Mouse (Mus musculus) urinary bladder, postnatal 4 days (tissue): ENCODE data around the gene Foxb2.
"Not testable (repeated sequence)": the region's sequence is repeated elsewhere in the genome, so short reads cannot be mapped to it uniquely, and the experiment has no call there.

Source experiments
- DNase-seq, 2 experiments: peaks; one replicate each; pipeline ENCODE4 v3.0.0; 2021 to 2022; ENCODE audit warnings: low spot score in 2 of 2

Gene Foxb2

DNA sequence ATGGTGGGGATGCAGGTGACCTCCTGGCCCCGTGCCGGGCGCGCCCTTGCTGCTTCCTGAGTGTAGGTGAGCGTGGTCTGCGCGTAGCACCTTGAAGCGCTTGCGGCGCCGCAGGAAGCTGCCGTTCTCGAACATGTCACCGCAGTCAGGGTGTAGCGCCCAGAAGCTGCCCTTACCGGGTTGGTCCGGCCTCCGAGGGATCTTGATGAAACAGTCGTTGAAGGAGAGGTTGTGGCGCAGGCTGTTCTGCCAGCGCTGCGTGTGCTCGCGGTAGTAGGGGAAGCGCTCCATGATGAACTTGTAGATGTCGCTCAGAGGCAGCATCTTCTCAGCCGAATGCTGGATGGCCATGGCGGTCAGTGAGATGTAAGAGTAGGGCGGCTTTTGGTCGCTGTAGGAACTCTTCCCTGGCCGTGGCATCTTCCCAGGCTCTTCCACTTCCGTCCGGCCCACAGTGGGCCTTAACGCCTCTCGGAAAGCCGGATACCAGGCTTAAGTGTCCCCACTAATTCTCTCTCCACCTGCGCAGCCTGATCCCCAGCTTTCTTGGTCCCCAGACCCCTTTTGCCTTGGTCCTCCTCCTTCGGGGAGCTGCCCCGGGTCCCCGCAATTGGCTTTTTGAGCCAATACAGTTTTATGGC, at the start of gene Foxb2:
Gene Foxb2 (minus strand): TSS at position 585 of the 641 bp plus-strand sequence.
- no peak for DNase-seq

DNA sequence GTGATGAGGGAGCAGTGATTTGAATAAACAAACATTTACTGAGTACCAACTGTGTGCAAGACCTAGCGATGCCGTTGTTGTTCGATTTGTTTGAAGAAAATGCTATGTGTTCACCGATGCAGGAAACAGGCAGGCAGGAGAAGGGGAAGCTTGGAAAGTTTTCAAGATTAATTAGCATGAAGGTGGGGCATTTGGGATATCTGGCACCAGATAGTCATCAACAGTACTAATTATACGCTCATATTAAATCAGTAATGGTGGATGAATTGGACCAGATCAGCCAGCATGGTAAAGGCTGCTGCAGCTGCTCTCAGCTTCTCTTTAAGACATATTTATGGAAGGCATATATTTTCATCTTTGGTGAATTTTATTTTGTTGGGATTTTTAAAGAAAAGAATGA, 37.9 kb upstream of the Foxb2 start:
- no peak for DNase-seq

DNA sequence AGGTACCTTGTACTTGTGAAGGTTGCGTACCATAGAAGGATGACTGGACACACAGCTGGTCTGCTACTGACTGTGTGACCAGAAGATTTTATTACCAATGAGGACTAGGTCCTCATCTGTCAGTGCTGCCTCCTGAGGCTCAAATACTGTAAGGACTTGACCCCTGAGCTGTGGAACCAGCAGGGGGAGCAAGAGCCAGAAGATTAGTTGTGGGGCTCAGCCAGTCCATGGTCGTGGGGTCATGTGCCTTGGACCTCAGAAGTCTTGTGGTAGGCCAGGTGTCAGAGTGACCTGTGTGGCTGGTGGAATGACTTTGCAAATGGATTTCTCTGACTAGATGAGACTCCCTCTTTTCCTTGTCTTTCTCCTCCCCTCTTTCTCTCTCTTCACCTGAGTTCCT, 29.5 kb upstream of the Foxb2 start:
- no peak for DNase-seq

DNA sequence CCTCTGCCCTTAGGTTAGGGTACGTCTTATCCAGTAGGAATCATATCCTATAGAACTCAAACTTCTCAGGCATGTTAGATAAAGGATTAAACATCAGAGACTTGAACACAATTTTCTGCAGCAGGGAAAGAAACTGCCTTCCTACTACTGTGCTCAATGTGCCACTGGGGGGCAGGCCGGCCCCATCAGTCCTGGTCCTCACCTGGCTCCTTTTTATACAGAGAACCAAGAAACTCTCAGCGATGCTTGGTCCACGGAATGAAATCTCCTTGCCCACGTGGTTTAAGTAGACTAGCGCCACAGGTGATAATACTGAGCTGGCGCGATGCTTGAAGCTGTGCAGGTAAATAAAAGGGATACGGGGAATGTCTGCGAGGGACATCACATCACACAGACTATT, 26.1 kb upstream of the Foxb2 start:
- DNase-seq, result no peak

DNA sequence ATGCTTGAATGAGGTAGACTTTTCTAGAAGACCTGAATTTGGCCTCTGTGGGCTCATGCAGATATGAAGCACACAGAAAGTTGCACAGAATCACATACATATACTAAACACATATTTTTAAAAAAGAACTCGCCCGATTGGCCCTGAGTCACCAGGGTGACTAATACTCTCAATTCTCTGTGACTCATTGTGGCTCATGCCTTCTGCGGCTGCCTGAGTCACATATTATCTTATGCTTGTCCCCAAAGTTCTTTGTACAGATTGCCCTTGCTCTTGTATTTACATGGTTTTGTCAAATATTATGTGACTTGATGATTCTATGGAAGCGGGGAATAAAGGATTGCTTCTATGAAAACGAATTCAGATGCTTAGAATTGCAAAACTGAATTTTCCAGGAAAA, 25.0 kb upstream of the Foxb2 start:
- DNase-seq, result no peak

DNA sequence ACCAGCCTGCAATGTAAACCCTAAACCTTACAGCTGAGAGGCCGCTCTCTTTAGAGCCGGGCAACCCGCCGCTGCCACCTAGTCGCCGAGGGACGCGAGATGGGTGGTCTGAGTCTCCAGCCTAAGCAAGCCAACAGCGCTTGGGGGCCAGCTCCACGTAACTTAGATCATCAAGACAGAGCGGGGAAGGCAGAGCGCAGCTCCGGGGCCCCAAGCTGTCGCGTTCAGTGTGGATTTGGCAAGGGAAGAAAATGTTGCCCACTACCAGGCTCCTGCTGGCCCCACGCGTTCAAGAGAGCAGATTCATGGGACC, 2.8 kb upstream of the Foxb2 start:
- DNase-seq, result no peak

DNA sequence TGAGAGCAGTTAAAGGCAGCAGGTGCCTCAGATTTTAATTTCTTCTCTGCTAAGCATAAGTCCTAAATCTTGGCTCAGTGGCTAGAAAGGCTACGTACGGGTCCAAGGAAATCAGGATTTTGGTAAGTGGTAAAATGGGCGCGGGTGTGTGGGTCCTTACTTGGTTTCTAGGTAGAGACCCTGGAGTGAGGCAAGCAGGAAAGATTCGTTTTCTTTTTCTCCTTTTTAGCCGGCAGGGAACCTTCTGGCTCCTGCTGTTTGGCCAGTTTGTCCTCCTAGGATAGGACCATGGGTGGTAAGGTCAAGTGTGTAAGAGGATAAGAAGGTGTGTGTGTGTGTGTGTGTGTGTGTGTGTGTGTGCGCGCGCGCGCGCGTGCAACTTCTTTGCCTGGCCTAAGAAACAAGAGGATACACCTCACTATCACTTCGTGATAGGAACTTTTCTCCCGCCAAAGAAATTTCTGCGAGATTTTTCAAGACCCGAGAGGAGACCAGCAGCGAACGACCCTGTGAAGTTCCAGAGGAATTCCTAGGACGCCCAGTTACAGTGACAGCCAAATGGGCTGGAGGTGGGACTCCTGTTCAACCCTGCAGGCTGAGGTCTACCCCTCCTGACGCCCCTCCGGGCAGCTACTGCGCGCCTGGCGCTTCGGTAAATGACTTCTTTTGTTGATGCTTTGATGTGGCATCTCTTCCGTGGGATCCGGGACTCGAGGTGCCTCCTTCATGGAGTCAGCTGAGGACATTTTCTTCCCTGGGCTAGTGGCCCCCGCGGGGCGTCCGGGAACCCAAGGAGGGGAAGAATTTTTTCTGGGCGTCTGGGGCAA, 2.2 kb upstream of the Foxb2 start:
- no peak for DNase-seq

DNA sequence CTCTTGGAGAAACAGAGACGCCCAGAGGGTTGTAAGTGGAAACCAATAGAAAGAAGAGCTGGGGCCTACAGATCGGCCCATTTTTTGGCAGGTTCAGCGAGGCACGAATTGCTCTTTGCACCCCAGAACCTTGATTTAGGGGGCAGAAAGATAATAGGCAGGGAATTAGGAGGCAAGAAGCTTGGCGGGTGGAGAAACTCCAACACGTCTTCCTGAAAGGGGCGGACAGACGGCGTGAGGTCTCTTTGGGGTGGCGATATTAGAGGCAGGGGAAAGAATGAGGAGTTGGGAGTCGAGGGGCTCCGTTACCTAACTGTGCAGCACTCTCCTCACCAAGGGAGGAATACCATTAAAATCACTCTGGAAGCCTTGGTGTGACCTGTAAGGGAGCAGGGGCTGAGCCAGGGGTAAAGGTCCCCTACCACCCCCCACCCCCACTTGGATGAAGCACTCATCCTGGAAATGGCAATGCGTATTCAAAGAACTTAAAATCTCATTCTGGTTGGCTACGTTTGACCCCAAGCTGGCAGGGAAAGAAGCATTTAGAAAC, 1.5 kb upstream of the Foxb2 start:
- DNase-seq, result no peak

DNA sequence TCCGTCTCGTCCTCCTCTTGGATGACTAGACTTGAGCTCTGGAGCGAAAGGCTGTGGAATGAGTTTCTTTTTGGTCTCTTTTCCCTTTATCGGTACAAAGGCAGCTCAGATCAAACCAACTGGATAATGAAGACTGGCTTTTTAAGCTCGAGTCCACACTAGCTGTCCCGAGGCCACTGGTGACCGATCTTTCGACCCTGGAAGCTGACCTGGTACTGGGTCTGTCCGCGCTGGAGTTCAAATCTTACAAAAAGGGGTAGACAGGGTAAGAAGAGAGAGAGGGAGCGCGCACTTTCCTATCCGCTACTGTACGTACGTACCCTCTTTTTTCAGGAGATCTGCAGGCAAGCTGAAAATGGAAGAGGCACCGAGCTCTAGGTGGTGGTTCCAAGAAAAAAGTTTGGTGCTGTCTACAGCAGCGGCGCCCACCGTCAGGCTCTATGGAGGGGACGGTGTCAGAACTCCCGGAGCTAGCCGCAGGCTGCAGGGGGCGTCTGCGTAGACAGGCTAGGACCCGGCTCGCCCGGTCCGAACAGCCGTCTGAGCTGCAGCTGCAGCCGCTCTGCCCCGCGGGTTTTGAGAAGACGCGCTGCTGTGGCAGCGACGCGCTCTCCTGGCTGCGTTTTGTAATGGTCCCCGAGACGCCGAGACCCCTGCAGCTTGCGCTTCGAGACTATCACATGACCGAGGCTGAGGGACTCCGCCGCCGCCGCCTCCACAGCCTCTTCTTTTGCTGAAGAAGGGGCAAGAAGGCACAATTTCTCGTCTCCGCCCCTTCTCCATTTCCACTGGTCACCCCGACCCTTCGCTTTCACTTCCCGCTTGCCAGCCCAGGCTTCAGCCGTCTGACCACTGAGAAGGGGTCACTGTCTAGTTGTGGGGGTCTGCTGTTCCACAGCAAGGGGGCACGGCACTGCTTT, 597 bp upstream of the Foxb2 start:
- DNase-seq, result no peak

DNA sequence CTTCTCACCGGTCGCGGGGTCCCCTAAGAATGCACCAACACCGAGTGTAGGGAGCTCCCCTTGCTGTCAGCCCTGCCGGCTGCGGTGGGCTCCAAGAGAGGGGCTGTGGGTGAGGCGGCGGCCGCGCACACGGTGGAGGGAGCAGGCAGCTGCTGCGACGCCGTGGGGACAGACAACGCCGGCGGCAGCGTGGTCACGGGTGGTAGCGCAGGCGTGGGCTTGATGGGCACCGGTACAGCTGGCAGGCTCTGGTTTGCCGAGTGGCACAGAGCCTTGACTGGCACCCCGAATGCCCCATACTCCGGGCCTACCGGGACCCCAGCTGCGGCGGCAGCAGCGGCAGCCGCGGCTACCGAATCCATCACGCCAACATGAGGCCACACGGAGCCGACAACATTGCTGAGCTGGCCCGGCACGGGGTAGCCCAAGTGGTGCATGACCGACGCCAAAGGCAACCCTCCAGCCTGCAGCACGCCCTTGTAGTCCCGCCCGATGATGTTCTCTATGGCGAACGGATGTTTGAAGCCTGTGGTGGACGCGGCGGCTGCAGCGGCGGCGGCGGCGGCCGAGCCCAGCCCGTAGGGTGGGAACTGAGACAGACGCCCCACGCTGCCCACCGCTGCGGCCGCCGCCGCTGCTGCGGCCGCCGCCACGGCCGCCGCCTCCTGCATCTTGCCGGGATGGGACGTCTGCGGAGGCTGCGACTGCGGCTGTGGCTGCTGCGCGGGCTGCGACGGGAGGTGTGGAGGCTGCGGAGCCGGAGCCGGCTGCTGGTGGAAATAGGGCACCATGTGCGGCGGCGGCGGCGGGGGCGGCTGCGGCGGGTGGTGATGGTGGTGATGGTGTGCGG, 1.0 kb downstream of the Foxb2 start:
- DNase-seq, result no peak

DNA sequence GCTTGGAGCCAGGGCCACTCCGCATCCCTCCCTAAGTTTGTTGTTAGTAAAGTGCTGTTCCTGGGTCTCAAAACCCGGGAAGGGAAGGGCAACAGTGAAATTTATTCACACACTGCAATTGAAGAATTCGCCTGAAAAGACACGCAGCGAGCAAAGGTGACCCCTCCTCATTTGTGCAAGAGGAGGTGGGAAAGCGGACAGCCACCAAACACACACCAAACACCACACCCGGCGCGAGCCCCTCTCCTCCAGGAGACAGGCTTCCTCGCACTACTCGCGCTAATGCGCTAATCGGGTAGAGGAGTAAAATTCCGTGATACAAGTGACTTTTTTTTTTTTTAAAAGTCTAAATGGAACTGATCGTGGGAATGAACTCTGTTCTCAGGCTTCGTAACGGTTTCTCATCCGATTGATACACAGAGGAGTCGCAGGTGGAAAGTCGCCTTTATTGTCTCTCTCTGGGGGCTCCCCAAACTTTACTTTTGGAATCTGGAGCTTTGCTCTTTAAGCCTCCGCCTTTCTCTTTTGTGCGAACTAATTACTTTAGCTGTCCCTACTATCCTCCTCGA, 2.3 kb downstream of the Foxb2 start:
- no peak for DNase-seq

DNA sequence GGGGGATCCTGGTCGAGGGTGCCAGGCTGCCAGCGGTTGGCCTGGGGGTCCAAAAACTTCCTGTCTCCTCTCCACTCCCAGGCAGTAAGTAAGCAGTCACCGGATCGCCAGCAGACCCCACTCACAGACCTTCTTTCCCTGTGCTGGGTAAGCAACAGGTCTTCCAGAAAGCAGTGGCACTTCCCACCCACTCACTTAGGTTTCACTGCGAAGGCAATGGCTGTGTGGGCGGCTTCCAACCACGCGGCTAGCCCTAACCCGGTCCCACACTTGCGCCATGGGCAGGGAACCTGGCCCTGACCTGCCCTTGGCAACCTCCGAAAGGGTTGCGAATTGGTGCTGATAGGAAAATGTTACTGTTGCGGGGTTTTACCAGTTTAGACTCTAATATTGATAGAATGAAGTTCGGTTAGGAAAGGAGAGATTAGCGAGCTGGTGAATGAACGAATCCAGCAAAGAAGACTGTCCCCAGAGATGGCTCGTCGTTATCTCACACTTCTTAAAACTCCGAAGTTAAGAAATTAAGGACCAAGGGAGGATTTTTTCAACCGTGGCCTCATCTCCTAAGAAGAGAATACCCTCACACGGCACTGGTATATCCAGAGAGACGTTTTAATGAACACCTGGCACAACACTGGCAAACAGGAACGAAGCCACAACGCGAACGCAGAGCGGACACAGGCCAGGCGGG, 3.0 kb downstream of the Foxb2 start:
- no peak for DNase-seq

DNA sequence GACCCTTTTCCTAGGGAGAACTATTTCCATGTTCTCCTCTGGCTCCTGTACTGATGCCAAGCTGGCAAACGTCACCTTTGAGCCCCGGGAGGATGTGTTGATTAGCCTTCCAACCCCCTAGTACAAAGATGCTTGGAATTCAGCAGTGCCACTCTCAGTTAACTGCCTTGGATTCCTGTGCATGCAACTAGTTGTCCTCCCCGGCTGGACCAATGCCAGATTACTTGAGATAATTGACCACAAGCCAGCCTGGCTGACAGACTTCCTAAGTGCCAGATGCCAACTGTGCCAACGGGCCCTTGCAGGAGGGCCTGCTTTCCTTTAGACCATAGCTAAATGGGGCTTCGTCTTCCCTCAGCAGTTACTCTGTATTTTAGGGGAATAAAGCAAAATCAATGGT, 5.1 kb downstream of the Foxb2 start:
- no peak for DNase-seq

DNA sequence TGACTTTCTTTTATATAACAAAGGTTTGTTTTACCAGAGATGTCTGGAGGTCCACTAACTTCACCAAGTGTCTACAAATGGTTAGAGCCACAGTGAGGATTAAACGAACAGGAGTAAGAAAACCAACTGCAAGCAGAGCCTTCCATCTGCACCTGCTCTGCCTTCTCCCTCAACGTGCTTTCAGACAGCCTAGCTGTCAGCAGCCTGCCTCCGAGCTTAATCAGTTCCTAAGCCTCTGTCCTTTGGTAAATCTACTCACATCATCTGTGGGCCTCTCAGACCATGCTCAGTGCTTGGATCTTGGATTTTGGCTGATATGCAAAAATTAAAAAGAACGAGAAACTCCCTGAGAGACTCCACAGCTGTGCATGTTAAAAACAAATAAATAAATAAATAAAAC, 15.0 kb downstream of the Foxb2 start:
- DNase-seq, result no peak

DNA sequence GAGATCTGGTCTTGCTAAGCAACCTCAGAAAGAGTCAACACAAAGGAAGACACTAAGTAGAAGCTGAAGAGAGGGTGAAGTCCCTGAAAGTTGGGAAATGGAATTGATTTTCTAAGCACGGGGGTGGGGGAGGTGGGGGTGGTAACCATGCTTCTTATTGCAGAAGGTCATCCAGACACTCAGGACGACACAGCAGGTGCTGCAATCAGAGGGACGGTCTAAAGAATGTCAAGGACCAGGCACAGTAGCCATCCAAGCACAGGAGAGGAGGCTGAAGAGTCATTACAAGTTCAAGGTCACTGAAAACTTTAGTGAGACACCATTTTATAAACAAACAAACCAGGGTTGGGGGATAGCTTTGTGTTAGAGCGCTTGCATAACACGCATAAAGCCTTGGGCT, 16.9 kb downstream of the Foxb2 start:
- DNase-seq, result no peak

DNA sequence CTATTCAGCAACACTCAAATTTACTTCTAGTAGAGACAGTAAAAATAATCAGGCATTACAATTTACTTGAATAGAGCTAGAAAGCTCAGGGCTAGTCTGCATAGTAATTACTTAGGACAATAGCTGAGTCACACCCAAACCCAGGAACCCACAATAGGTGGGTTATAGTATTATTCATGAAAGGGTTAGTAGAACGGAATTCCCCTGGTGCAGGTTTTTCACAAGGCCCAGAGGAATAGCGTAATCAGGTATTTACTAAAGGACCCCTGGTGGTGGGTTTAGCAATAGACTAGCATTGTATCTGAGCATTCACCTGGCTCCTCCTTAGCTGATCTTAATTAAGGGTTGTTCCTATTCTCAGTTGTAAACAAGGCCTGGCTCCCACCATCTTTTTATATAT, 29.5 kb downstream of the Foxb2 start:
- DNase-seq, result not testable (repeated sequence)

DNA sequence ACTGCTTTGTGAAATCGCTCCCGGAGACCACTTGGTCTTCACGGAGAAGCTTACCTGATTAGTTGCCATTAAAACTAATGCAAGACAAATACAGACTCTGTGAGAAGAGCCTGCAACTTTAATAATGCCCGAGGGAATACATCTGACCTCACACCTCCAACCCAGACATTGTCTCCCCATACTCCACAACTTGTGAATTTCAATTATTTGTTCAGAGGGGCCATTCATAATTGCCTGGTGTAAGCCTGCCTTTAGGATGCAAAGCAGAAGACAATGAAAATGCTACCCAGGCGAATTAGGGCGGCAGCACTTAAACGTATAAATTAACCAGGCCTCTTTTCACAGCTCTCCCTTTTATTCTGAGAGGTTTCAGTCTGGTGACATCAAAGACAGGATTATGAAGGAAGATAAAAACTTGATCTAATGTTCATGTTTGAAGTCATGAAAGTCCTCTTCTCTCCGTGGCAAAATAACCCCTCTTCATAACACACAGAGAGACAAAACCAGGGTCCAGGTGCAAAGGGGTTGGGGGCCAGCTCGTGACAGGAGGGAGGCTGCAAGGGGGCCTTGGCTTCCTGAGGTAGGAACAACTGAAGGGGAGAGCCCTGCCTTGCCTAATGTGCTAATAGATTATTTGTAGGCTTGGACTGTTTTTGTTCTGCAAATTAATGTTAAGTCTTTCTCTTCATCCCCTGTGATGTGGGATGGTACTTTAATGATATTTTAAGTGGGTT, 31.9 kb downstream of the Foxb2 start:
- DNase-seq, result no peak

DNA sequence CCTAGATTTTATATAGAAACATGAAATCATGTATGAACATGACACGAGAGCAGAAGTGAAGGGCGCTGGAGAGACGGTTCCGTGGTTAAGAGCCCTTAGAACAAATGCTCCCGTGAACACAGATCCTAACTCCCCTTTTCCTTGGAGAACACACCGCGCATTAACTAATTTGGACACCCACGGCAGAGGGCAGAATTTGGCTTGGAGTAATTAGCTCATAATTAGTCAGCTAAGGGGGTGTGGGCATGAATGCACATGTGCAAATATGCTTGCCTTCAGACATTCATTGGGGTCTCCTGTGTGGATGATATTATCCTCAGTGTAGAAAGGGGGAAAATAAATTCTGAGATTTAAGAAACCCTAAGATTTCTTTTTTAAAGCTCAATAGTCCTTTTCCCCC, 32.6 kb downstream of the Foxb2 start:
- no peak for DNase-seq

DNA sequence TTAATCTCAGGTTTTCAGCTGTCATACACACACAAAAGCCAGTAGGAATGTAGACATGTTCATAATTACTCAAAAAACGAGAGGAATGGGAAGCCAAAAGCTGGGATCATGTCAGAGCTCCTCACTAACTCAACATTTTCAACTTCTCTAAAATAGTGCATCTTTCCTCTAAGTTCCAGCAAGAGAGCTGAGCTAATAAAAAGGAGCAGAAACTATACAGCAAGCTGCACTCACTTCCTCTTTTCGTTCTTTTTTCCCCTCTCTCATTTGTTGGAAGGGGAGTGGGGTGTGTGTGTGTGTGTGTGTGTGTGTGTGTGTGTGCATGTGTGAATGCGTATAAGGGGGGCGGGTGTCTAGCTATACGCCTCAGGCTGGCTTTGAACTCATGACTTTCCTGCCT, 45.9 kb downstream of the Foxb2 start:
- no peak for DNase-seq

DNA sequence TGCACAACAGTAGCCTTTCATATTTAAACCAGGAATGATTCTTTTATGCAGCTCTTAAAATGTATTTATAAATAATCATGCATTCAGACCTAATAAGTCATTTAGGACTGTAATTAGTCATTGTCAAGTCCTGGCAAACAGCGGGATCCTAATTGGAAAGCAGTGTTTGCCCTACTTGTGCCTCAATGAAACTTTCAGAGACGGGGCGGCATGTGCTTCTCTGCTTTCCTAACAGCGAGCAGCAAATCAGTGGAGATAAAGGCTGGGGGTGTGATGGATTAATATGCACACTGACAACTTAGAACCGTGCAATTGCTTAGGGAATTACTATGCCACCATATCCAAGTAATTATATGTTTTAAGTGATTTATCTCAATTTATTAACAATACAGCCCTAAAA, 48.4 kb downstream of the Foxb2 start:
- no peak for DNase-seq
